Mouse (Mus musculus) heart, postnatal 0 days (tissue): Measurements from ENCODE around the gene Trpv1. TPM values are rescaled to one million over a fixed set of nuclear protein-coding genes. Genes with fewer than 3 reads are reported as not detected.

Experiments used
- ATAC-seq: fragments of 200-750 bp; cut with Nextera tagmentation; 2 replicates; pipeline ENCODE4 v1.8.0; 2017; ENCODE audit warnings: low read depth, moderate number of reproducible peaks, moderate library complexity; ENCODE audit not compliant: insufficient read depth
- DNase-seq: peaks from one replicate; pipeline ENCODE4 v3.0.0-alpha.2; 2016; ENCODE audit warnings: low spot score
- H3K27ac ChIP-seq: fragments of 300-500 bp; sonication (generic); 2 replicates; pipeline ENCODE4 v1.5.1; 2014; ENCODE audit warnings: low read depth, mild to moderate bottlenecking
- H3K27me3 ChIP-seq: fragments of 300-500 bp; sonication (generic); 2 replicates; pipeline ENCODE4 v1.6.1; 2014; ENCODE audit warnings: low read length, mixed read lengths; ENCODE audit not compliant: control insufficient read depth, insufficient read depth
- H3K36me3 ChIP-seq: fragments of 300-500 bp; sonication (generic); replicated peaks from 2 replicates; pipeline ENCODE4 v1.6.1; 2014; ENCODE audit warnings: low read length, mixed read lengths; ENCODE audit not compliant: control insufficient read depth, insufficient read depth
- H3K4me1 ChIP-seq: fragments of 300-500 bp; sonication (generic); 2 replicates; pipeline ENCODE4 v1.6.1; 2014; ENCODE audit warnings: antibody characterized with exemption; ENCODE audit not compliant: control insufficient read depth, insufficient read depth
- H3K4me2 ChIP-seq: fragments of 300-500 bp; sonication (generic); 2 replicates; pipeline ENCODE4 v1.6.1; 2014; ENCODE audit warnings: low read depth, mild to moderate bottlenecking, low read length, moderate library complexity
- H3K4me3 ChIP-seq: fragments of 300-500 bp; sonication (generic); 2 replicates; pipeline ENCODE4 v1.5.1; 2014; ENCODE audit warnings: low read depth, low read length
- H3K9ac ChIP-seq: fragments of 300-500 bp; sonication (generic); replicated peaks from 2 replicates; pipeline ENCODE4 v1.6.1; 2014; ENCODE audit warnings: low read depth, low read length, mixed read lengths
- H3K9me3 ChIP-seq: fragments of 300-500 bp; sonication (generic); replicated peaks from 2 replicates; pipeline ENCODE4 v1.6.1; 2016; ENCODE audit warnings: low read length; ENCODE audit not compliant: control insufficient read depth
- CTCF ChIP-seq: IDR thresholded peaks from 2 replicates; pipeline ENCODE4 v1.5.1; 2016; ENCODE audit warnings: antibody characterized with exemption, control low read depth, low read depth
- EP300 ChIP-seq: IDR thresholded peaks from 2 replicates; pipeline ENCODE4 v1.6.1; 2016; ENCODE audit warnings: antibody characterized with exemption, low read depth
- WGBS: fragments of 180-500 bp; shearing (Covaris S2); extraction: QIAGEN DNeasy Blood & Tissue Kit; methylation state at CpG from one replicate; pipeline ENCODE4 v1.1.7; 2014; 5-methylcytosine and 5-hydroxymethylcytosine counted together
- polyA plus RNA-seq: library from polyadenylated mRNA; unstranded; fragments of >200 nt; fragmentation: Nextera tagmentation; extraction: Ambion mirVana; gene quantifications from 2 replicates; pipeline ENCODE4 v1.2.1, GENCODE M21; 2015
- total RNA-seq: library from RNA; depleted of rRNA; stranded (reverse); fragments of >200 nt; gene quantifications from 2 replicates; pipeline ENCODE4 v1.2.3, GENCODE M21; 2014; ENCODE audit warnings: low replicate concordance

Trpv1 gene
- total and polyA plus RNA-seq, 2 experiments from 2014 or later, result 0.07 to 3.1 TPM

- H3K4me3 ChIP-seq, result peak overlapping the region; percentile 67
- WGBS, result 0% methylated on average over 1 of the region's 1 CpGs
- no peak for ATAC-seq
Observed at GRCm38 (mm10) chr11:73198190-73198589, 35.9 kb upstream of the Trpv1 start.

GRCm38 (mm10) chr11:73198603-73199229 lies 35.4 kb upstream of the Trpv1 start, which contains the start of gene Ctns:
TSS of gene Ctns (minus strand) at chr11:73199042.
- Histone ChIP-seq H3K36me3 (peaks cover 7% of the 10 kb centered on the region; the same call in 1 of the 2 replicates), H3K9ac (peak within 1 kb of the TSS; percentile 62), H3K4me2 (peak within 1 kb of the TSS; percentile 84), H3K4me1 (peaks cover 8% of the 10 kb centered on the region; the same call in 1 of the 2 replicates), H3K27me3 (no peaks in the 10 kb centered on the region), H3K27ac (peak within 1 kb of the TSS; percentile 54), H3K4me3 (peak within 1 kb of the TSS; percentile 67), H3K9me3 (no peaks in the 10 kb centered on the region)
- peak; percentile 97 for DNase-seq
- 1% methylated on average over 22 of the region's 22 CpGs for WGBS
- ATAC-seq, result peak; percentile 95
- TF ChIP-seq EP300 (no peak), CTCF (no peak)

More at GRCm38 (mm10) chr11:73198190-73198589, 35.9 kb upstream of the Trpv1 start:
- Histone ChIP-seq H3K9ac (peak overlapping the region; percentile 62; the same call in 1 of the 2 replicates), H3K4me2 (peak overlapping the region; percentile 84), H3K27me3 (no peaks in the 10 kb centered on the region), H3K4me1 (peaks cover 8% of the 10 kb centered on the region; the same call in 1 of the 2 replicates), H3K36me3 (peaks cover 7% of the 10 kb centered on the region; the same call in 1 of the 2 replicates), H3K9me3 (no peaks in the 10 kb centered on the region), H3K27ac (no peak overlapping the region)
- no peak for TF ChIP-seq EP300
- TF ChIP-seq CTCF, result no peak
- DNase-seq, result no peak

GRCm38 (mm10) chr11:73199230-73199712 lies 34.8 kb upstream of the Trpv1 start, which contains the start of gene Shpk:
TSS of gene Shpk (plus strand) at chr11:73199460.
- under 1% methylated on average over 32 of the region's 32 CpGs for WGBS

GRCm38 (mm10) chr11:73199879-73200278 lies 34.2 kb upstream of the Trpv1 start:
- DNase-seq (no peak), ATAC-seq (no peak)
- Histone ChIP-seq H3K27me3 (no peaks in the 10 kb centered on the region), H3K36me3 (peaks cover 7% of the 10 kb centered on the region; the same call in 1 of the 2 replicates), H3K9ac (peak overlapping the region; percentile 62), H3K9me3 (no peaks in the 10 kb centered on the region), H3K4me3 (peak overlapping the region; percentile 67), H3K27ac (no peak overlapping the region), H3K4me2 (peak overlapping the region; percentile 84), H3K4me1 (peaks cover 8% of the 10 kb centered on the region; the same call in 1 of the 2 replicates)
- TF ChIP-seq EP300 (no peak), CTCF (no peak)
- WGBS, result 2% methylated on average over 12 of the region's 12 CpGs

More at GRCm38 (mm10) chr11:73199230-73199712, 34.8 kb upstream of the Trpv1 start, which contains the start of gene Shpk:
- DNase-seq, result peak; percentile 99
- H3K4me2 ChIP-seq, result peak within 1 kb of the TSS; percentile 84
- peak within 1 kb of the TSS; percentile 54 for H3K27ac ChIP-seq
- no peaks in the 10 kb centered on the region for H3K27me3 ChIP-seq
- H3K9ac ChIP-seq, result peak within 1 kb of the TSS; percentile 62
- H3K4me3 ChIP-seq, result peak within 1 kb of the TSS; percentile 67
- no peaks in the 10 kb centered on the region for H3K9me3 ChIP-seq
- peaks cover 8% of the 10 kb centered on the region; the same call in 1 of the 2 replicates for H3K4me1 ChIP-seq
- TF ChIP-seq CTCF, result no peak
- no peak for TF ChIP-seq EP300
- peaks cover 7% of the 10 kb centered on the region; the same call in 1 of the 2 replicates for H3K36me3 ChIP-seq
- ATAC-seq, result peak; percentile 97

- Histone ChIP-seq H3K9ac (no peak overlapping the region), H3K27ac (no peak overlapping the region), H3K4me3 (no peak overlapping the region), H3K4me1 (peaks cover 8% of the 10 kb centered on the region; the same call in 1 of the 2 replicates), H3K27me3 (no peaks in the 10 kb centered on the region), H3K4me2 (no peak overlapping the region), H3K9me3 (no peaks in the 10 kb centered on the region), H3K36me3 (no peaks in the 10 kb centered on the region)
- ATAC-seq, result no peak
- TF ChIP-seq CTCF (no peak), EP300 (no peak)
- DNase-seq, result no peak
- 83% methylated on average over 2 of the region's 2 CpGs for WGBS
Observed at GRCm38 (mm10) chr11:73201021-73201420, 33.1 kb upstream of the Trpv1 start.
